Mouse (Mus musculus): ENCODE measurements around the gene Mospd3. TPM values are rescaled to one million over a fixed set of nuclear protein-coding genes. Genes with fewer than 3 reads are reported as not detected.

Gene Mospd3
- polyA plus RNA-seq, 1 experiment from 2014 or later = 22.9 TPM

GRCm38 (mm10) chr5:137610548-137611244 lies 9.8 kb upstream of the Mospd3 start:
- H3K9me3 ChIP-seq (ENCODE audit: control insufficient read depth, low read length) = no peaks in the 10 kb centered on the region
- no peaks in the 10 kb centered on the region for H3K36me3 ChIP-seq (ENCODE audit: control insufficient read depth, insufficient read depth, low read length)
- H3K4me1 ChIP-seq (replicated peaks; ENCODE audit: control insufficient read depth, insufficient read depth, low read length) = peaks cover 13% of the 10 kb centered on the region; the same call in 1 of the 2 replicates
- 0 out of 2 replicates have a peak, but pooled peaks have one; percentile 26 for ATAC-seq (ENCODE audit: low FRiP score)
- WGBS = 14% methylated on average over 11 of the region's 12 CpGs
- H3K27me3 ChIP-seq (ENCODE audit: control insufficient read depth, insufficient read depth, low read length) = peaks cover 2% of the 10 kb centered on the region; the same call in 1 of the 2 replicates
- peak; percentile 68 for DNase-seq (ENCODE audit: low spot score)
- peak overlapping the region; percentile 54 for H3K9ac ChIP-seq (ENCODE audit: low read depth, low read length)
- H3K27ac ChIP-seq (ENCODE audit: low read depth, low read length) = peak overlapping the region; percentile 70; the same call in 1 of the 2 replicates
- H3K4me2 ChIP-seq (replicated peaks; ENCODE audit: low read depth, low read length) = peak overlapping the region; percentile 14; the same call in 1 of the 2 replicates
- H3K4me3 ChIP-seq (ENCODE audit: low read depth, low read length) = no peak overlapping the region; the same call in 1 of the 2 replicates

GRCm38 (mm10) chr5:137610056-137610455 lies 9.2 kb upstream of the Mospd3 start:
- H3K4me2 ChIP-seq (replicated peaks; ENCODE audit: low read depth, low read length) = no peak overlapping the region
- no peaks in the 10 kb centered on the region for H3K36me3 ChIP-seq (ENCODE audit: control insufficient read depth, insufficient read depth, low read length)
- no peak overlapping the region for H3K4me3 ChIP-seq (ENCODE audit: low read depth, low read length)
- no peak for DNase-seq (ENCODE audit: low spot score)
- no peak for ATAC-seq (ENCODE audit: low FRiP score)
- H3K9ac ChIP-seq (ENCODE audit: low read depth, low read length) = no peak overlapping the region; the same call in 1 of the 2 replicates
- peaks cover 2% of the 10 kb centered on the region; the same call in 1 of the 2 replicates for H3K27me3 ChIP-seq (ENCODE audit: control insufficient read depth, insufficient read depth, low read length)
- peaks cover 13% of the 10 kb centered on the region; the same call in 1 of the 2 replicates for H3K4me1 ChIP-seq (replicated peaks; ENCODE audit: control insufficient read depth, insufficient read depth, low read length)
- H3K27ac ChIP-seq (ENCODE audit: low read depth, low read length) = no peak overlapping the region
- WGBS = 62% methylated on average over 4 of the region's 4 CpGs
- no peaks in the 10 kb centered on the region for H3K9me3 ChIP-seq (ENCODE audit: control insufficient read depth, low read length)

- Histone ChIP-seq H3K4me1 (replicated peaks; ENCODE audit: control insufficient read depth, insufficient read depth, low read length) (peaks cover 13% of the 10 kb centered on the region; the same call in 1 of the 2 replicates), H3K9ac (ENCODE audit: low read depth, low read length) (no peak overlapping the region), H3K27me3 (ENCODE audit: control insufficient read depth, insufficient read depth, low read length) (peaks cover 2% of the 10 kb centered on the region; the same call in 1 of the 2 replicates), H3K36me3 (ENCODE audit: control insufficient read depth, insufficient read depth, low read length) (no peaks in the 10 kb centered on the region), H3K27ac (ENCODE audit: low read depth, low read length) (no peak overlapping the region), H3K4me2 (replicated peaks; ENCODE audit: low read depth, low read length) (no peak overlapping the region), H3K9me3 (ENCODE audit: control insufficient read depth, low read length) (no peaks in the 10 kb centered on the region), H3K4me3 (ENCODE audit: low read depth, low read length) (no peak overlapping the region)
- WGBS = 61% methylated on average over 3 of the region's 3 CpGs
- DNase-seq (ENCODE audit: low spot score) (no peak), ATAC-seq (ENCODE audit: low FRiP score) (no peak)
Measured at GRCm38 (mm10) chr5:137609292-137609691, 8.4 kb upstream of the Mospd3 start.

GRCm38 (mm10) chr5:137608654-137609190 lies 7.9 kb upstream of the Mospd3 start:
- H3K9me3 ChIP-seq (ENCODE audit: control insufficient read depth, low read length) = no peaks in the 10 kb centered on the region
- DNase-seq (ENCODE audit: low spot score) (no peak), ATAC-seq (ENCODE audit: low FRiP score) (no peak)
- WGBS = 18% methylated on average over 21 of the region's 23 CpGs
- H3K4me3 ChIP-seq (ENCODE audit: low read depth, low read length) = peak overlapping the region; percentile 10; the same call in 1 of the 2 replicates
- no peak overlapping the region for H3K9ac ChIP-seq (ENCODE audit: low read depth, low read length)
- peak overlapping the region; percentile 19 for H3K4me2 ChIP-seq (replicated peaks; ENCODE audit: low read depth, low read length)
- peaks cover 13% of the 10 kb centered on the region; the same call in 1 of the 2 replicates for H3K4me1 ChIP-seq (replicated peaks; ENCODE audit: control insufficient read depth, insufficient read depth, low read length)
- H3K36me3 ChIP-seq (ENCODE audit: control insufficient read depth, insufficient read depth, low read length) = no peaks in the 10 kb centered on the region
- H3K27ac ChIP-seq (ENCODE audit: low read depth, low read length) = no peak overlapping the region
- H3K27me3 ChIP-seq (ENCODE audit: control insufficient read depth, insufficient read depth, low read length) = peaks cover 2% of the 10 kb centered on the region; the same call in 1 of the 2 replicates

GRCm38 (mm10) chr5:137607860-137608653 lies 7.2 kb upstream of the Mospd3 start:
- H3K9ac ChIP-seq (ENCODE audit: low read depth, low read length) = no peak overlapping the region
- peak overlapping the region; percentile 19 for H3K4me2 ChIP-seq (replicated peaks; ENCODE audit: low read depth, low read length)
- H3K4me3 ChIP-seq (ENCODE audit: low read depth, low read length) = peak overlapping the region; percentile 10; the same call in 1 of the 2 replicates
- no peak for ATAC-seq (ENCODE audit: low FRiP score)
- WGBS = 16% methylated on average over 25 of the region's 26 CpGs
- H3K27ac ChIP-seq (ENCODE audit: low read depth, low read length) = no peak overlapping the region
- peaks cover 13% of the 10 kb centered on the region; the same call in 1 of the 2 replicates for H3K4me1 ChIP-seq (replicated peaks; ENCODE audit: control insufficient read depth, insufficient read depth, low read length)
- H3K36me3 ChIP-seq (ENCODE audit: control insufficient read depth, insufficient read depth, low read length) = no peaks in the 10 kb centered on the region
- H3K27me3 ChIP-seq (ENCODE audit: control insufficient read depth, insufficient read depth, low read length) = peaks cover 2% of the 10 kb centered on the region; the same call in 1 of the 2 replicates
- no peak for DNase-seq (ENCODE audit: low spot score)
- H3K9me3 ChIP-seq (ENCODE audit: control insufficient read depth, low read length) = no peaks in the 10 kb centered on the region

GRCm38 (mm10) chr5:137601365-137601729 lies 489 bp upstream of the Mospd3 start:
- Histone ChIP-seq H3K36me3 (ENCODE audit: control insufficient read depth, insufficient read depth, low read length) (no peaks in the 10 kb centered on the region), H3K9ac (ENCODE audit: low read depth, low read length) (peak overlapping the region; percentile 32; the same call in 1 of the 2 replicates), H3K4me3 (ENCODE audit: low read depth, low read length) (peak overlapping the region; percentile 63), H3K27ac (ENCODE audit: low read depth, low read length) (no peak overlapping the region), H3K4me2 (replicated peaks; ENCODE audit: low read depth, low read length) (peak overlapping the region; percentile 73), H3K27me3 (ENCODE audit: control insufficient read depth, insufficient read depth, low read length) (no peaks in the 10 kb centered on the region), H3K9me3 (ENCODE audit: control insufficient read depth, low read length) (no peaks in the 10 kb centered on the region), H3K4me1 (replicated peaks; ENCODE audit: control insufficient read depth, insufficient read depth, low read length) (peaks cover 3% of the 10 kb centered on the region)
- ATAC-seq (ENCODE audit: low FRiP score) (no peak), DNase-seq (ENCODE audit: low spot score) (no peak)
- under 1% methylated on average over 22 of the region's 22 CpGs for WGBS

- DNase-seq (ENCODE audit: low spot score) (no peak), ATAC-seq (ENCODE audit: low FRiP score) (no peak; the same call in 1 of the 2 replicates)
- H3K4me3 ChIP-seq (ENCODE audit: low read depth, low read length) = peak overlapping the region; percentile 63
- peaks cover 3% of the 10 kb centered on the region for H3K4me1 ChIP-seq (replicated peaks; ENCODE audit: control insufficient read depth, insufficient read depth, low read length)
- no peaks in the 10 kb centered on the region for H3K36me3 ChIP-seq (ENCODE audit: control insufficient read depth, insufficient read depth, low read length)
- peak overlapping the region; percentile 94 for H3K4me2 ChIP-seq (replicated peaks; ENCODE audit: low read depth, low read length)
- no peaks in the 10 kb centered on the region for H3K9me3 ChIP-seq (ENCODE audit: control insufficient read depth, low read length)
- no peaks in the 10 kb centered on the region for H3K27me3 ChIP-seq (ENCODE audit: control insufficient read depth, insufficient read depth, low read length)
- peak overlapping the region; percentile 83 for H3K9ac ChIP-seq (ENCODE audit: low read depth, low read length)
- H3K27ac ChIP-seq (ENCODE audit: low read depth, low read length) = peak overlapping the region; percentile 47; the same call in 1 of the 2 replicates
- WGBS = 2% methylated on average over 18 of the region's 19 CpGs
Measured at GRCm38 (mm10) chr5:137600281-137600618, 608 bp downstream of the Mospd3 start.

- Histone ChIP-seq H3K4me2 (replicated peaks; ENCODE audit: low read depth, low read length) (peak overlapping the region; percentile 94), H3K9me3 (ENCODE audit: control insufficient read depth, low read length) (no peaks in the 10 kb centered on the region), H3K27me3 (ENCODE audit: control insufficient read depth, insufficient read depth, low read length) (no peaks in the 10 kb centered on the region), H3K27ac (ENCODE audit: low read depth, low read length) (no peak overlapping the region), H3K36me3 (ENCODE audit: control insufficient read depth, insufficient read depth, low read length) (no peaks in the 10 kb centered on the region), H3K4me1 (replicated peaks; ENCODE audit: control insufficient read depth, insufficient read depth, low read length) (peaks cover 3% of the 10 kb centered on the region), H3K9ac (ENCODE audit: low read depth, low read length) (peak overlapping the region; percentile 83), H3K4me3 (ENCODE audit: low read depth, low read length) (peak overlapping the region; percentile 63)
- DNase-seq (ENCODE audit: low spot score) (no peak), ATAC-seq (ENCODE audit: low FRiP score) (no peak)
- 71% methylated on average over 9 of the region's 9 CpGs for WGBS
Measured at GRCm38 (mm10) chr5:137599600-137599999, 1.3 kb downstream of the Mospd3 start.

Measured in hindbrain, embryonic 11.5 days (tissue).